Mouse (Mus musculus) C2C12 (cell line): ENCODE measurements around the gene Pigl.
A peak's percentile ranks its signal among the peaks of the same experiment; 100 is the strongest.

Experiments used
- CEBPB ChIP-seq: IDR thresholded peaks from one replicate; pipeline ENCODE4 v1.6.1; 2011; ENCODE audit warnings: low read depth, mild to moderate bottlenecking, control low read depth, moderate library complexity
- CTCF ChIP-seq: IDR thresholded peaks from one replicate; pipeline ENCODE4 v1.5.1; 2011; ENCODE audit not compliant: control insufficient read depth, insufficient read depth, insufficient read length
- FOSL1 ChIP-seq: IDR thresholded peaks from one replicate; pipeline ENCODE4 v1.8.0; 2011; ENCODE audit warnings: mild to moderate bottlenecking, low read length; ENCODE audit not compliant: poor library complexity, insufficient read depth, severe bottlenecking
- MAX ChIP-seq: IDR thresholded peaks from one replicate; pipeline ENCODE4 v1.6.1; 2011; ENCODE audit warnings: mild to moderate bottlenecking, control low read depth
- MYOD1 ChIP-seq: IDR thresholded peaks from one replicate; pipeline ENCODE4 v1.6.1; 2011; ENCODE audit warnings: low read depth; ENCODE audit not compliant: control insufficient read depth, insufficient read length
- MYOG ChIP-seq: IDR thresholded peaks from one replicate; pipeline ENCODE4 v1.6.1; 2011; ENCODE audit not compliant: control insufficient read depth, insufficient read length; ENCODE audit errors: extremely low read depth
- USF1 ChIP-seq: IDR thresholded peaks from one replicate; pipeline ENCODE4 v1.6.1; 2011; ENCODE audit warnings: low read depth, mild to moderate bottlenecking, control low read depth, moderate library complexity

DNA sequence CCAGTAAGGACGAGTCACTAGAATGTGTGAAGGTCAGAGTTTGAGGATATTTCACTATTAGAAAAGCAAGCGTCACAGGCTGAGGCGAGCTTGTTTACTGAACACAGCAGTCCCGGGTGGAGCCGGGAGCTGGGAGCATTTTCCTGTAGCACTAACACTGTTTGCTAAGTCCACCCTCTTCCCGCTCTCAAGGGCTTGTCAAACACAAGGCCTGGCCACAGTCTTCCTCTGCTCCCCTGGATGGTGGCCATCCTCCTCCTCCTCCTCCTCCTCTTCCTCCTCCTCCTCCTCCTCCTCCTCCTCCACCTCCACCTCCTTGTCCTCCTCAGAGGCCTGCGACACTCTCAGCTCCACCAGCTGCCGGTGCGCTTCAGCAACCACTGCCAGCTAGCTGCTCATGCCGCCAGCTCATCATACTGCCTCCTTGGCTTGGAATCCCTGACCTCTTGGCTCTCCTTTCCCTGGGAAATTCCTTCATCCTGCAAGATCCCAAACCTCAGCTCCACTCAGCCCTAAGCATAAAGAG lies 37.1 kb downstream of the Pigl start:
- TF ChIP-seq CTCF (no peak), MYOD1 (peak; percentile 31), CEBPB (no peak), MYOG (no peak), USF1 (no peak), FOSL1 (no peak), MAX (no peak)
